Mouse (Mus musculus): ENCODE measurements around the gene Calhm3.

The Calhm3 gene

GRCm38 (mm10) chr19:47118634-47119033 is 38.9 kb downstream of the Calhm3 start:
- no peak for DNase-seq (ENCODE audit: low spot score)

GRCm38 (mm10) chr19:47104641-47105271 is 52.8 kb downstream of the Calhm3 start:
- no peak for DNase-seq (ENCODE audit: low spot score)

Data from urinary bladder, postnatal 25 days (tissue).